Mouse (Mus musculus) brown adipose tissue, adult 24 weeks (tissue): ENCODE results near the gene Sat2. TPM values are rescaled to one million over a fixed set of nuclear protein-coding genes. Genes with fewer than 3 reads are reported as not detected.

Experiments
- H3K27ac ChIP-seq: fragments of 200-500 bp; replicated peaks from 2 replicates; pipeline ENCODE4 v1.5.1; 2012; ENCODE audit warnings: low read depth, mild to moderate bottlenecking, low read length
- H3K4me1 ChIP-seq: fragments of 200-500 bp; 2 replicates; pipeline ENCODE4 v1.6.1; 2012; ENCODE audit warnings: low read length, mixed read lengths; ENCODE audit not compliant: control insufficient read depth, insufficient read depth, insufficient read length
- H3K4me3 ChIP-seq: fragments of 200-500 bp; 2 replicates; pipeline ENCODE4 v1.5.1; 2012; ENCODE audit warnings: low read depth, mild to moderate bottlenecking, low read length, moderate library complexity; ENCODE audit not compliant: insufficient read depth
- polyA plus RNA-seq: library from polyadenylated mRNA; stranded (reverse); fragments of >200 nt; gene quantifications from 2 replicates; pipeline ENCODE4 v1.2.4, GENCODE M21; 2012; ENCODE audit not compliant: missing spikeins, insufficient read depth, insufficient read length

Gene Sat2
- polyA plus RNA-seq, 1 experiment = 10.9 TPM

DNA sequence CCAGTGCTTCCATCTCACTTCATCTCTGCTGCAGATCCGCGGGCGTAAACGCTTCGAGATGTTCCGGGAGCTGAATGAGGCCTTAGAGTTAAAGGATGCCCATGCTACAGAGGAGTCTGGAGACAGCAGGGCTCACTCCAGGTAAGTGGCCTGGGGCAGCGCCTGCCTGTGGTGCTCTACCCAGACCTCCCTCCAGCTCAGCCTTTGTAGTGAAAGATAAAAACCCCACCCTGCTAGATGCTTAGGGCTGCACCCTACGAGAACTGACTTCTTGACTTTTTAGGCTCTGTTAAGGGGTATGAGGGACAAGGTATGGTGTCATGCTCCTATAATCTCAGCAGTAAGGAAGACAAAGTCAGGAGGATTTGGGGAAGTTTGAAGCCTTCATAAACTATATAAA is 31.2 kb upstream of the Sat2 start:
- Histone ChIP-seq H3K4me1 (no peaks in the 10 kb centered on the region), H3K27ac (no peak overlapping the region), H3K4me3 (no peak overlapping the region)

DNA sequence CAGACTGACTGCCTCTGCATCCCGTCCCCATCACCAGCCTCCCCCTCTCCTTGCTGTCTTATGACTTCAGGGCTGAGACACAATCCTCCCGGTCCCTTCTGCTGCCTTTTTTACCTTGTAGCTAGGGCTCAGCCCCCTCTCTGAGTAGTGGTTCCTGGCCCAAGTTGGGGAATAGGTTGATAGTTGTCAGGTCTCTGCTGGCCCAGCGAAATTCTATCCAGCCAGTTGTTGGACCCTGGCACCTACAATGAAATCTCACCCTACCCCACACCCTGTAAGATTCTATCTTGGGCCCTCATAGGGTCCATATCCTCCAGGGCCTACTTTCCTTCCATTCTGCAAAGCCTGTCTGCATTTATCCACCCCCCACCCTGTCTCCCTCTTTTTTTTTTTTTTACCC is 30.4 kb upstream of the Sat2 start:
- no peak overlapping the region for H3K27ac ChIP-seq
- no peaks in the 10 kb centered on the region for H3K4me1 ChIP-seq
- no peak overlapping the region for H3K4me3 ChIP-seq

DNA sequence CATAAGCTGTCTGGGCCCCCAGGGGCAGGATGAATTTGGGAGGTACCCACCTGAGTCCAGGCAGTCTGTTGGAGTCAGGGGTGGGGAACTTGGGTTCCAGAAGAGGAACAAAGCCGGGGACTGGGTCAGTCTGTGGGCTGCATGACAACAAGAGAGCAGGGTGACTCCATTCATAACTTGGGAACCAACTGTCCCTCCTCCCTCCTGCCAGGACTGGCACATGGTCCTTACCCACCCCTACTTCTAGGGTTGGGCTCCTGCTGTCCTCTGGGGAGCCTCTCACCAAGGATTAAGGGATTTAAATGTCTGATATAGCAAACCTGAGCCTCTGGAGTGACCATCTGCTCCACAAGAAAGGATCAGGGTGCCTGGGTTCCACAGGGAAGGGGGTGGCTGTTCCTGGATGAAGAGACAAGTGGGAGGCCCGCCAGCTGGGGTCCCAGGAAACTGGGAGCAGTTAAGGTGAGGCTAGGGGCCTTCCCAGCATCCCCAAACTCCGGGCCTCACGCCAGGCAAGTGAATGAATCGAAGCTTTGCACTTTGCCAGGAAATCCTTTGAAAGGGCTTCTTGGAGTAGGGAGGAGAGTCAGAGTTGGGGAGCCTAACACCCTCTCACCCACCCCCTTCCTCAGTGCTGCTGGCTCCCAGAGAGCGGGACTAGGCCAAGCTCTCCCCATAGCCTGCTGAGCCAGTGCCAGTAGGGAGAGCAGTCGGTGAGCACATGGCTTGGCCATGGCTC is 29.8 kb upstream of the Sat2 start:
- H3K4me1 ChIP-seq = no peaks in the 10 kb centered on the region
- no peak overlapping the region for H3K27ac ChIP-seq
- H3K4me3 ChIP-seq = no peak overlapping the region

- Histone ChIP-seq H3K4me3 (no peak overlapping the region), H3K4me1 (no peaks in the 10 kb centered on the region), H3K27ac (no peak overlapping the region)
These were observed 29.0 kb upstream of the Sat2 start for GRCm38 (mm10) chr11:69592799-69593198.

DNA sequence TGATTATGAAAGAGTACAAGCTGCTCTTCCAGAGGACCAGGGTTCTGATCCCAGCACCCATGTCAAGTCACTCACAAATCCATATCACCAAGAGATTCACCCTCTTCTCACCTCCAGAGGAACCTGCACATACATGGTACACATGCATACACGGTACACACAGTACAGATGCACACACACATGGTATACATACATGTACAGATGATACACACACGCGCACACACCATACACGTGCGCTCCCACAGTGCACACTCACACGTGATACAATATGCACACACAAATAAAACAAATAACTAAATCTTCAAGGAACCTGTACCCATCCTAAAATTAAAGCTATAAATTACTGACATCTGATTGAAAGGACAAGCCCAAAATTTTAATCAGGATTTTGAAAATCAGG is 27.0 kb upstream of the Sat2 start:
- Histone ChIP-seq H3K4me1 (no peaks in the 10 kb centered on the region), H3K27ac (no peak overlapping the region), H3K4me3 (no peak overlapping the region)

DNA sequence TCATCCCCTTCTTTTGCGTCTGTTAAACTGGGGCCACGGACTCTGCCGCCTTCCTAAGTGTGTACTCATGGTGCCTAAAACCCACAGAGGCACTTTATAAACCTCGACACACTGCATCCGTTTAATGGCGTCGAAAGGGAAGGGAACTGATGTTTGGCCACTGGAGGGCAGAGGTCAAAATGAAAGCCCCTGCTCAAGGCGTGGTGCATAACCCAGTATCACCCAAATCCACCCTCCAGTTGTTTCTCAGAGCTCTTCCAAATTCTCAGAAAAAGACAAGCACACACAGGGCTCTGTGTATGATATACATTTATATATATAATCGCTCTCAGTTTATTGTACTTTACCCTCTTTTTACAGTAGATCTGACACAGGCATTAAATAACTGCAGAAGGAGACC is 22.4 kb upstream of the Sat2 start:
- Histone ChIP-seq H3K4me1 (peaks cover 4% of the 10 kb centered on the region; the same call in 1 of the 2 replicates), H3K4me3 (no peak overlapping the region), H3K27ac (no peak overlapping the region)

DNA sequence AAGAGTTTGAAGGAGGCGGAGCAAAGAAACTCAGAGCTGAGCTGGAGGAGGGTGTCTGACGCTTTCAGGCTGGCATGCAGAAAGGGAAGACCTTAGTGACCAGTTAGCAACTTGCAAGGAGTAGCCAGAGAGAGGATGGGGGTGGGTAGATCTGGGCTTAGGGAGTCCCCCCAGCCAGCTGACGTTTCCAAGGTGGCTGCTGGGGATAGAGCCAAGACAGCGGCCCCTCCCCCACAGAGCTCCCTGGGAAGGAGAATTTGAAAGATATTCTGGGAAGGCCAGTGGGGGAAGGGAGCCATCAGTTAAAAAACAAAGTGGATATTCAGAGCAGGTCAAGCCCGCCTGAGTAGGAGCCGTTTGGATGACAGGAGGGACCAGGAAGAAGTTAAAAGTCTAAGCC is 21.7 kb upstream of the Sat2 start:
- Histone ChIP-seq H3K4me1 (peaks cover 4% of the 10 kb centered on the region; the same call in 1 of the 2 replicates), H3K27ac (no peak overlapping the region), H3K4me3 (no peak overlapping the region)

- H3K4me1 ChIP-seq = peaks cover 4% of the 10 kb centered on the region; the same call in 1 of the 2 replicates
- H3K4me3 ChIP-seq = no peak overlapping the region
- no peak overlapping the region for H3K27ac ChIP-seq
These were observed 20.1 kb upstream of the Sat2 start for GRCm38 (mm10) chr11:69601768-69602167.

DNA sequence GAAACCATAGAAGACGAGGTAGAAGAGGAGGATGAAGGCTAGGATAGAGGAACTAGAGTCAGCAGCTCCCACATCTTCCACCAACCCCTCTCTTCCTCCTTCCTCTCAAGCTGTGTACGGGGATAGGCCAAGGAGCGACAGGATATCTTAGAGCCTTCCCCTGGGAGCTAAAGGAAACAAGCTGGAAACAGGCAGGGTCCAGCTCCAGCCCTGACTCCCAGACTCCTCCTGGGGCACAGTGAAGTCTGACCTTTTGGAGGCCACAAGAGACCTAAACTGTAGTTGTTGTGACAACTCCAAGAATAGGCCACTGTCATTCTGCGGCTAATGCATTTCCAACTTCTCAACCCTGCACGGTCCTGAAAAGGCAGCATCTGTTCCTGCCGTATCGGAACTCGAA is 18.3 kb upstream of the Sat2 start:
- Histone ChIP-seq H3K4me1 (peaks cover 4% of the 10 kb centered on the region; the same call in 1 of the 2 replicates), H3K27ac (0 out of 2 replicates have a peak overlapping the region, but pooled peaks have one; percentile 46), H3K4me3 (peak overlapping the region; percentile 27)

DNA sequence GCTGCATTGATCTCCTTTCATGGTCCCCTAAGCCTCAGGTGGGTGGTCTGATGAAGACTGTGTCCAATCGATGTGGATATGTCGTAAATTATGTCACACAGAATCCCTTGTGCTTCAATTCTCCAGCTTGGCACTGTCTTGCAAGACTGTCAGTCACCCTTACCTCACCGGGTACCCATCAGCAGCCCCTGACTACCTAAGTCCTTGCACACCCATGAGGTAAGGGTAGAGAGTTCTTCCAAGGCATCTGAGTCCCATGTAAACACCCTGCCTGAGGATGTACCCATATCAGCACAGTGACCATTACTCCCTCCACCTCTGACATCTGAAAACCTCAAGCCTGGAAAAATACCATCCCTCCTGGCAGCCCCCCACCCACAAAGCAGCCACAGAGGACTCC is 17.5 kb upstream of the Sat2 start:
- peaks cover 4% of the 10 kb centered on the region; the same call in 1 of the 2 replicates for H3K4me1 ChIP-seq
- H3K27ac ChIP-seq = no peak overlapping the region
- peak overlapping the region; percentile 25 for H3K4me3 ChIP-seq

DNA sequence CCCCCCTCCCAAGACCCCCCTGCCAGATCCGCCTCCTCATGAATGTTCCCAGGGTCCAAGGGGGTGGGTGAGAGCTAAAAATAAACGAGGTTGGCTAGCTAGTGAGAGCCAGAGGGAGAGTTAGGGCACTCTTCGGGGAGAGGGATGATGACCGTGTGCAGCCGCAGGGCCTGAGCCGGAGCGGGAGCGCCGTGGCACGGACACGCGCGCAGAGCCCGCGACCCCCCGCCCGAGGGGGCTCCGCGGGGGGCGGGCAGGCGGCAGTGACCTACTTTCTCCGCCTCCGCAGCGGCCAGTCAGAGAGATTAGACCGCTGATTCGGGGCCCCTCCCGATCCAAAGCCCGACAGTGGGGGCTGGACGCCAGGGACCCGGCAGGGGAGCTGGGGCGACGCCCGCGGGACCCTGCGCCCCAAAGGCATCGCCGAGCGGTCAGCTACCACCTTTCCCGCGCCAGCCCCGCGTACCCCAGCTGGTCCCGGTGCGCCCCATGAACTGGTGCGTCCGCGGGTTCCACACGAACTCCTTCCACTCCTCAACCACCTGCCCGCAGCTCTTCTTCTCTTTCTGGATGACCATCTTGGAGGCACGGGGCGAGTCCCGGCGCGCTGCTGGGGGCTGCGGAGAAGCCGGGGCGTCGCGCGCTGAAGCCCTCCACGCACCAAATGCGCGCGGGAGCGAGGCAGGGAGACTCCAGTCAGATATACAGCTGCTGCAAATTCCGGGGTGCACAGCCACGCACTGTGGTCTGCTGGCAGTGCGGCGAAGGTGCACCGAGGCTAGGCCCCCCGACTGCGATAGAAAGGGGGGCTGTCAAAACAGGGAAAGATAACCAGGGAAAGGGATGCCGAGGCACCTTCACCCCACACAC is 16.8 kb upstream of the Sat2 start:
- peak overlapping the region; percentile 70 for H3K4me3 ChIP-seq
- H3K27ac ChIP-seq = no peak overlapping the region
- H3K4me1 ChIP-seq = peaks cover 4% of the 10 kb centered on the region; the same call in 1 of the 2 replicates

GRCm38 (mm10) chr11:69605726-69606490 is 15.9 kb upstream of the Sat2 start, which contains the start of gene Atp1b2:
Atp1b2 (minus strand) TSS chr11:69605942.
- Histone ChIP-seq H3K27ac (no peak within 1 kb of the TSS), H3K4me3 (peak within 1 kb of the TSS; percentile 70), H3K4me1 (peaks cover 4% of the 10 kb centered on the region; the same call in 1 of the 2 replicates)

- Histone ChIP-seq H3K27ac (no peak overlapping the region), H3K4me3 (peak overlapping the region; percentile 45), H3K4me1 (peaks cover 4% of the 10 kb centered on the region; the same call in 1 of the 2 replicates)
These were observed 15.4 kb upstream of the Sat2 start for GRCm38 (mm10) chr11:69606491-69606795.

DNA sequence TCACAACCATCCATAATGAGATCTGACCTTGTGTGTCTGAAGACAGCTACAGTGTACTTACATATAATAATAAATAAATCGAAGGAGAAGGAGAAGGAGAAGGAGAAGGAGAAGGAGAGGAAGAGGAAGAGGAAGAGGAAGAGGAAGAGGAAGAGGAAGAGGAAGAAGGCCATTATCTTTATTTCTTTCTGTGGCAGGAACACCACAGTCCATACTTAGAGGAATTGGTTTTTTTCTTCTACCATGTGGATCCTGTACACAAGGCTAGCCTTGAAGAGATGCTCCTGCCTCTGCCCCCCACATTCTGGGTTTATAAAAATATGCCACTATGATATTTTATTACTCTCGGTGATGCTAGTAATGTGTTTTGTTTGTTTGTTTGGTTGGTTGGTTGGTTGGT is 15.0 kb upstream of the Sat2 start:
- H3K4me1 ChIP-seq = peaks cover 4% of the 10 kb centered on the region; the same call in 1 of the 2 replicates
- no peak overlapping the region for H3K4me3 ChIP-seq
- H3K27ac ChIP-seq = no peak overlapping the region

GRCm38 (mm10) chr11:69608525-69608924 is 13.3 kb upstream of the Sat2 start:
- no peaks in the 10 kb centered on the region for H3K4me1 ChIP-seq
- H3K27ac ChIP-seq = no peak overlapping the region
- H3K4me3 ChIP-seq = no peak overlapping the region
